Mouse (Mus musculus): ENCODE measurements at regions not wholly inside any gene's neighbourhood (a gene's known extent, or its start where the extent isn't known, plus 50 kb on each side); places are given as distances from the start of the nearest gene placed in this dataset.

GRCm38 (mm10) chr15:59864746-59865499 is 151.5 kb downstream of the 4933412E24Rik start:
- ATAC-seq, result peak; percentile 17; the same call in 1 of the 2 replicates
- Histone ChIP-seq H3K36me3 (ENCODE audit: control insufficient read depth, insufficient read depth, low read length) (no peaks in the 10 kb centered on the region), H3K4me1 (ENCODE audit: control insufficient read depth, insufficient read depth, low read length) (no peaks in the 10 kb centered on the region), H3K9me3 (replicated peaks; ENCODE audit: control insufficient read depth, low read length, poor library complexity, severe bottlenecking) (0 out of 2 replicates have a peak, but pooled peaks cover under 1% of the 10 kb centered on the region), H3K9ac (ENCODE audit: low read depth, low read length) (no peak overlapping the region), H3K27me3 (ENCODE audit: control insufficient read depth, insufficient read depth, low read depth, low read length) (no peaks in the 10 kb centered on the region), H3K27ac (ENCODE audit: low read length) (no peak overlapping the region), H3K4me3 (ENCODE audit: low read depth, low read length) (no peak overlapping the region), H3K4me2 (ENCODE audit: low read length) (no peak overlapping the region)
- WGBS, result 48% methylated on average over 18 of the region's 18 CpGs

GRCm38 (mm10) chr15:59852271-59853000 is 164.0 kb downstream of the 4933412E24Rik start:
- H3K27ac ChIP-seq (ENCODE audit: low read length), result no peak overlapping the region
- no peaks in the 10 kb centered on the region for H3K4me1 ChIP-seq (ENCODE audit: control insufficient read depth, insufficient read depth, low read length)
- no peak overlapping the region for H3K9ac ChIP-seq (ENCODE audit: low read depth, low read length)
- H3K4me3 ChIP-seq (ENCODE audit: low read depth, low read length), result no peak overlapping the region
- H3K9me3 ChIP-seq (replicated peaks; ENCODE audit: control insufficient read depth, low read length, poor library complexity, severe bottlenecking), result no peaks in the 10 kb centered on the region; the same call in 1 of the 2 replicates
- WGBS, result 75% methylated on average over 12 of the region's 12 CpGs
- no peaks in the 10 kb centered on the region for H3K27me3 ChIP-seq (ENCODE audit: control insufficient read depth, insufficient read depth, low read depth, low read length)
- ATAC-seq, result no peak
- H3K36me3 ChIP-seq (ENCODE audit: control insufficient read depth, insufficient read depth, low read length), result no peaks in the 10 kb centered on the region
- no peak overlapping the region for H3K4me2 ChIP-seq (ENCODE audit: low read length)

- H3K9ac ChIP-seq (ENCODE audit: low read depth, low read length), result no peak overlapping the region
- H3K36me3 ChIP-seq (ENCODE audit: control insufficient read depth, insufficient read depth, low read length), result no peaks in the 10 kb centered on the region
- no peaks in the 10 kb centered on the region for H3K4me1 ChIP-seq (ENCODE audit: control insufficient read depth, insufficient read depth, low read length)
- H3K9me3 ChIP-seq (replicated peaks; ENCODE audit: control insufficient read depth, low read length, poor library complexity, severe bottlenecking), result no peaks in the 10 kb centered on the region; the same call in 1 of the 2 replicates
- no peak for ATAC-seq
- no peak overlapping the region for H3K4me3 ChIP-seq (ENCODE audit: low read depth, low read length)
- no peak overlapping the region for H3K4me2 ChIP-seq (ENCODE audit: low read length)
- 81% methylated on average over 7 of the region's 7 CpGs for WGBS
- H3K27ac ChIP-seq (ENCODE audit: low read length), result no peak overlapping the region
- no peaks in the 10 kb centered on the region for H3K27me3 ChIP-seq (ENCODE audit: control insufficient read depth, insufficient read depth, low read depth, low read length)
Measured at GRCm38 (mm10) chr15:59845158-59845739, 171.2 kb downstream of the 4933412E24Rik start.

GRCm38 (mm10) chr15:59836631-59837030 is 179.8 kb downstream of the 4933412E24Rik start:
- H3K9me3 ChIP-seq (replicated peaks; ENCODE audit: control insufficient read depth, low read length, poor library complexity, severe bottlenecking), result no peaks in the 10 kb centered on the region
- no peaks in the 10 kb centered on the region for H3K27me3 ChIP-seq (ENCODE audit: control insufficient read depth, insufficient read depth, low read depth, low read length)

GRCm38 (mm10) chr15:59833232-59833631 is 183.2 kb downstream of the 4933412E24Rik start:
- Histone ChIP-seq H3K4me2 (ENCODE audit: low read length) (no peak overlapping the region), H3K4me3 (ENCODE audit: low read depth, low read length) (no peak overlapping the region), H3K27ac (ENCODE audit: low read length) (no peak overlapping the region), H3K4me1 (ENCODE audit: control insufficient read depth, insufficient read depth, low read length) (no peaks in the 10 kb centered on the region), H3K36me3 (ENCODE audit: control insufficient read depth, insufficient read depth, low read length) (no peaks in the 10 kb centered on the region), H3K27me3 (ENCODE audit: control insufficient read depth, insufficient read depth, low read depth, low read length) (no peaks in the 10 kb centered on the region), H3K9me3 (replicated peaks; ENCODE audit: control insufficient read depth, low read length, poor library complexity, severe bottlenecking) (no peaks in the 10 kb centered on the region), H3K9ac (ENCODE audit: low read depth, low read length) (no peak overlapping the region)
- ATAC-seq, result no peak
- WGBS, result 83% methylated on average over 3 of the region's 3 CpGs

More at GRCm38 (mm10) chr15:59836631-59837030, 179.8 kb downstream of the 4933412E24Rik start:
- H3K36me3 ChIP-seq (ENCODE audit: control insufficient read depth, insufficient read depth, low read length), result no peaks in the 10 kb centered on the region
- no peak for ATAC-seq
- 89% methylated on average over 5 of the region's 5 CpGs for WGBS
- no peak overlapping the region for H3K9ac ChIP-seq (ENCODE audit: low read depth, low read length)
- no peak overlapping the region for H3K27ac ChIP-seq (ENCODE audit: low read length)
- H3K4me3 ChIP-seq (ENCODE audit: low read depth, low read length), result no peak overlapping the region
- H3K4me2 ChIP-seq (ENCODE audit: low read length), result no peak overlapping the region
- H3K4me1 ChIP-seq (ENCODE audit: control insufficient read depth, insufficient read depth, low read length), result no peaks in the 10 kb centered on the region

GRCm38 (mm10) chr15:59831481-59831880 is 184.9 kb downstream of the 4933412E24Rik start:
- no peak overlapping the region for H3K4me2 ChIP-seq (ENCODE audit: low read length)
- no peaks in the 10 kb centered on the region for H3K9me3 ChIP-seq (replicated peaks; ENCODE audit: control insufficient read depth, low read length, poor library complexity, severe bottlenecking)
- H3K36me3 ChIP-seq (ENCODE audit: control insufficient read depth, insufficient read depth, low read length), result no peaks in the 10 kb centered on the region
- no peak overlapping the region for H3K27ac ChIP-seq (ENCODE audit: low read length)
- ATAC-seq, result no peak
- H3K27me3 ChIP-seq (ENCODE audit: control insufficient read depth, insufficient read depth, low read depth, low read length), result no peaks in the 10 kb centered on the region
- no peak overlapping the region for H3K4me3 ChIP-seq (ENCODE audit: low read depth, low read length)
- H3K4me1 ChIP-seq (ENCODE audit: control insufficient read depth, insufficient read depth, low read length), result no peaks in the 10 kb centered on the region
- no peak overlapping the region for H3K9ac ChIP-seq (ENCODE audit: low read depth, low read length)
- WGBS, result 93% methylated on average over 2 of the region's 2 CpGs

GRCm38 (mm10) chr15:59830553-59831462 is 185.6 kb downstream of the 4933412E24Rik start:
- Histone ChIP-seq H3K4me3 (ENCODE audit: low read depth, low read length) (no peak overlapping the region), H3K9ac (ENCODE audit: low read depth, low read length) (no peak overlapping the region), H3K4me2 (ENCODE audit: low read length) (no peak overlapping the region), H3K27ac (ENCODE audit: low read length) (no peak overlapping the region), H3K9me3 (replicated peaks; ENCODE audit: control insufficient read depth, low read length, poor library complexity, severe bottlenecking) (no peaks in the 10 kb centered on the region), H3K27me3 (ENCODE audit: control insufficient read depth, insufficient read depth, low read depth, low read length) (no peaks in the 10 kb centered on the region), H3K4me1 (ENCODE audit: control insufficient read depth, insufficient read depth, low read length) (no peaks in the 10 kb centered on the region), H3K36me3 (ENCODE audit: control insufficient read depth, insufficient read depth, low read length) (no peaks in the 10 kb centered on the region)
- WGBS, result 92% methylated on average over 17 of the region's 17 CpGs
- ATAC-seq, result no peak

GRCm38 (mm10) chr15:59828421-59828820 is 188.0 kb downstream of the 4933412E24Rik start:
- ATAC-seq, result peak; percentile 75
- H3K27ac ChIP-seq (ENCODE audit: low read length), result no peak overlapping the region

More at GRCm38 (mm10) chr15:59828421-59828820, 188.0 kb downstream of the 4933412E24Rik start:
- no peaks in the 10 kb centered on the region for H3K4me1 ChIP-seq (ENCODE audit: control insufficient read depth, insufficient read depth, low read length)
- 15% methylated on average over 5 of the region's 5 CpGs for WGBS
- no peak overlapping the region for H3K4me3 ChIP-seq (ENCODE audit: low read depth, low read length)
- no peaks in the 10 kb centered on the region for H3K9me3 ChIP-seq (replicated peaks; ENCODE audit: control insufficient read depth, low read length, poor library complexity, severe bottlenecking)
- no peaks in the 10 kb centered on the region for H3K36me3 ChIP-seq (ENCODE audit: control insufficient read depth, insufficient read depth, low read length)
- no peaks in the 10 kb centered on the region for H3K27me3 ChIP-seq (ENCODE audit: control insufficient read depth, insufficient read depth, low read depth, low read length)
- H3K9ac ChIP-seq (ENCODE audit: low read depth, low read length), result no peak overlapping the region
- no peak overlapping the region for H3K4me2 ChIP-seq (ENCODE audit: low read length)
